Mouse (Mus musculus) heart, embryonic 15.5 days (tissue): ENCODE data around the gene Disp3. TPM values are rescaled to one million over a fixed set of nuclear protein-coding genes. Genes with fewer than 3 reads are reported as not detected.

ENCODE experiments used
- ATAC-seq: fragments of 200-750 bp; cut with Nextera tagmentation; replicated peaks from 2 replicates; pipeline ENCODE4 v1.8.0; 2017; ENCODE audit warnings: low read depth, moderate TSS enrichment; ENCODE audit not compliant: insufficient number of reproducible peaks, insufficient read depth, low FRiP score
- H3K27ac ChIP-seq: fragments of 300-500 bp; sonication (generic); 2 replicates; pipeline ENCODE4 v1.5.1; 2015; ENCODE audit warnings: mild to moderate bottlenecking, inconsistent platforms
- H3K27me3 ChIP-seq: fragments of 300-500 bp; sonication (generic); 2 replicates; pipeline ENCODE4 v1.6.1; 2015; ENCODE audit warnings: inconsistent platforms
- H3K36me3 ChIP-seq: fragments of 300-500 bp; sonication (generic); 2 replicates; pipeline ENCODE4 v1.6.1; 2015; ENCODE audit warnings: mild to moderate bottlenecking, inconsistent platforms
- H3K4me1 ChIP-seq: fragments of 300-500 bp; sonication (generic); replicated peaks from 2 replicates; pipeline ENCODE4 v1.6.1; 2015; ENCODE audit warnings: inconsistent platforms
- H3K4me2 ChIP-seq: fragments of 300-500 bp; sonication (generic); 2 replicates; pipeline ENCODE4 v1.6.1; 2015; ENCODE audit warnings: inconsistent platforms, mild to moderate bottlenecking, moderate library complexity
- H3K4me3 ChIP-seq: fragments of 300-500 bp; sonication (generic); 2 replicates; pipeline ENCODE4 v1.5.1; 2015; ENCODE audit warnings: mild to moderate bottlenecking, inconsistent platforms
- H3K9ac ChIP-seq: fragments of 300-500 bp; sonication (generic); 2 replicates; pipeline ENCODE4 v1.6.1; 2015; ENCODE audit warnings: mild to moderate bottlenecking, inconsistent platforms
- H3K9me3 ChIP-seq: fragments of 300-500 bp; sonication (generic); replicated peaks from 2 replicates; pipeline ENCODE4 v1.6.1; 2016; ENCODE audit warnings: inconsistent platforms
- WGBS: fragments of 180-500 bp; shearing (Covaris S2); methylation state at CpG from one replicate; pipeline ENCODE4 v1.1.7; 2015; ENCODE audit warnings: mixed read lengths; 5-methylcytosine and 5-hydroxymethylcytosine counted together
- polyA plus RNA-seq: library from polyadenylated mRNA; unstranded; fragments of >200 nt; fragmentation: Nextera tagmentation; extraction: Ambion mirVana; gene quantifications from 2 replicates; pipeline ENCODE4 v1.2.1, GENCODE M21; 2015

Gene Disp3
- polyA plus RNA-seq = 0.05 TPM in 1 of 2 replicates, not detected in the other

DNA sequence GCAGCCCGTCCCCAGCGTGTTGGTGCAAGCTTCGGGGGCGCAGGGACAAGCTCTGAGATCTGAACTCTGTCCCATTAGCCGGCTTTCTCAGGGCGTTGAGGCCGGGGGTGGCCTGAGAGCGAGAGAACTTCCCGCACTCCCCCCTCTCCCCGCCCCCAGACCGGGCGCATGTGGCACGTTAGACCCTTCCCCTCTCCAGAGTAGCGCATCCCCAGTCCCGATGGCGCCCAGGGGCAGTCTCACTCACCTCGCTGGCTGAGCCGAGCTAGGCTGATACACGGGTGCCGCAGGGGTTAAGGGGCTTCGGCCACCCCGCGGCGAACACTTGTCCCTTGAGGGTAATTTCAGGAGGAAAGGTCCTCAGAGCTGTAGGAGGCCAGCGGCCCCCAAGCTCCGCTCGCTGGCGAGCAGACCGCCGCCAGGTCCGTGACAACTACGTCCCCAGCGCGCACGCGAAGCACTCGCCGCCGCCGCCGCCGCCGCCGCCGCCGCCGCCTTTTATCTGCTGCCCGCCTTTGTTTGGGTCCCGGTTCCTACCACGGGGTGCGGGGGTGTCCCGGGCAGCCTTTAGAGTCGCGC, at the start of gene Disp3:
TSS of gene Disp3 (minus strand) at position 490 of the 579 bp plus-strand sequence.
- no peak within 1 kb of the TSS for H3K27ac ChIP-seq
- peak within 1 kb of the TSS; percentile 37 for H3K4me3 ChIP-seq
- no peaks in the 10 kb centered on the region for H3K36me3 ChIP-seq
- H3K4me2 ChIP-seq = peak within 1 kb of the TSS; percentile 62
- H3K9ac ChIP-seq = no peak within 1 kb of the TSS
- H3K4me1 ChIP-seq = peaks cover 7% of the 10 kb centered on the region
- peak; percentile 36; the same call in 1 of the 2 replicates for ATAC-seq
- 2% methylated on average over 43 of the region's 54 CpGs for WGBS
- peaks cover 62% of the 10 kb centered on the region for H3K27me3 ChIP-seq
- no peaks in the 10 kb centered on the region for H3K9me3 ChIP-seq

GRCm38 (mm10) chr4:148330269-148330668, 42.5 kb upstream of the Disp3 start:
- H3K9ac ChIP-seq = no peak overlapping the region
- no peaks in the 10 kb centered on the region for H3K9me3 ChIP-seq
- H3K27me3 ChIP-seq = peaks cover 7% of the 10 kb centered on the region; the same call in 1 of the 2 replicates
- no peak overlapping the region for H3K27ac ChIP-seq
- no peak for ATAC-seq
- WGBS = 64% methylated on average over 2 of the region's 2 CpGs
- no peak overlapping the region for H3K4me2 ChIP-seq
- H3K36me3 ChIP-seq = no peaks in the 10 kb centered on the region
- H3K4me3 ChIP-seq = no peak overlapping the region
- H3K4me1 ChIP-seq = no peaks in the 10 kb centered on the region

- WGBS = 50% methylated on average over 11 of the region's 11 CpGs
- Histone ChIP-seq H3K9ac (no peak overlapping the region), H3K4me1 (no peaks in the 10 kb centered on the region), H3K9me3 (no peaks in the 10 kb centered on the region), H3K36me3 (no peaks in the 10 kb centered on the region), H3K27ac (no peak overlapping the region), H3K4me2 (no peak overlapping the region), H3K27me3 (peaks cover 10% of the 10 kb centered on the region; the same call in 1 of the 2 replicates), H3K4me3 (no peak overlapping the region)
- no peak for ATAC-seq
These were observed 41.7 kb upstream of the Disp3 start for GRCm38 (mm10) chr4:148329431-148329830.

DNA sequence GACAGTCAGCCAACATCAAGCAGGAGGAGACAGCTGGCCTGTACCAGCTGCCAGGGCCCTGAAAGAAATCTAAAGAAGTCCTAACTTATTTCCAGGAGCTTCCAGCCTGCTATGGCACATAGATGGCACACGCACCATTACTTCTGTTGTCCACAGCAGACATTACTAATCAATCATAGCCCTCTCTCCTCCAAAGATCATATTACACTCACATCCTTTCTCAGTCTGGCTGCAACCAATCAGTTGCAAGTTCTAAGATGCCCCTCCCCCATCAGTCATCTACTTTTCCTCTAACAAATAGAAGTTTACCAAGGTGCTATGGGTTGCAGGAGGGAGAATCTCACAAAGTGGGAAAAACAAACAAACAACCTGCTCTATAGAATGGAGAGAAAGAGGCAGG, 40.5 kb upstream of the Disp3 start:
- Histone ChIP-seq H3K9me3 (no peaks in the 10 kb centered on the region), H3K36me3 (no peaks in the 10 kb centered on the region), H3K4me1 (no peaks in the 10 kb centered on the region), H3K4me2 (no peak overlapping the region), H3K27ac (no peak overlapping the region), H3K4me3 (no peak overlapping the region), H3K9ac (no peak overlapping the region), H3K27me3 (peaks cover 13% of the 10 kb centered on the region; the same call in 1 of the 2 replicates)
- WGBS = 90% methylated on average over 1 of the region's 1 CpGs
- no peak for ATAC-seq

DNA sequence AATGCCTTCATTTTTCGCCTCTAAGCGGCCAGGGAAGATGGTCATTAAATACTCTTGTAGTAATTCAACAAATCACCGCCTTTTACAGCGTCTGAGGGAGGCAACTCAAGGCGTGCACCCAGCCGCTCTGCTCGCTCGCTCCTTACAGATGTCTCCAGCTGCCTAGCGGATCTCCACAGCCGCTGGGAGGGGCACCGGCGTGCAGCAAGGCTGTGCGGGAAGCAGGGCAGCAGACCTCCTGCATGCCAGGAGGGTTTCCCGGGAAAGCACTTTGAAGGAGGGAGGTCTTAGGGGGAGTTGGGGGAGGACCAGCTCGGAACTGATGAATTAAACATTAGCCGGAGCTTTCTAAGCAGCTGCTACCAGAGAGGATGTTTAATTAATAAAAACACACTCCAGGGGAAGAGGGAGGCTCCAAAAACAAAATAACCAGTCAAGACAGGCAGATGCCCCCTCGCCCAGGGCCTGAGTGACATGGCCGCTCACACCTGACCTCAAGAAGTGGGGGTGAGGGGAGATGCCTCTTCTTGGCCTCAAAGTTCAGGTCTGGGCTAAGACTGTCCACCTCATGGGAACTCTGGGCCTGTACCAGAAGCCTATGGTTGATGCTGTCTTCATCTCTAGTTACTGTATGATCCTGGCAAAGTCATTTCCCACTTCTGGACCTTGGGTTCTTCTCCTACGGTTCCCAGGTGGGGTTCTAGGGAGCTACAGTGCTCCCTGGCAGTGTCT, 39.7 kb upstream of the Disp3 start:
- WGBS = 23% methylated on average over 19 of the region's 19 CpGs
- Histone ChIP-seq H3K4me1 (no peaks in the 10 kb centered on the region), H3K27ac (no peak overlapping the region), H3K36me3 (no peaks in the 10 kb centered on the region), H3K9ac (no peak overlapping the region), H3K27me3 (peaks cover 17% of the 10 kb centered on the region; the same call in 1 of the 2 replicates), H3K4me2 (no peak overlapping the region), H3K4me3 (no peak overlapping the region), H3K9me3 (no peaks in the 10 kb centered on the region)
- ATAC-seq = no peak

GRCm38 (mm10) chr4:148326791-148327190, 39.0 kb upstream of the Disp3 start:
- no peaks in the 10 kb centered on the region for H3K36me3 ChIP-seq
- H3K27me3 ChIP-seq = peaks cover 20% of the 10 kb centered on the region; the same call in 1 of the 2 replicates
- no peak overlapping the region for H3K27ac ChIP-seq
- WGBS = 48% methylated on average over 8 of the region's 8 CpGs
- H3K4me2 ChIP-seq = no peak overlapping the region
- H3K9ac ChIP-seq = no peak overlapping the region
- H3K4me1 ChIP-seq = no peaks in the 10 kb centered on the region
- ATAC-seq = no peak
- no peak overlapping the region for H3K4me3 ChIP-seq
- H3K9me3 ChIP-seq = no peaks in the 10 kb centered on the region

GRCm38 (mm10) chr4:148325951-148326350, 38.2 kb upstream of the Disp3 start:
- ATAC-seq = no peak
- H3K4me2 ChIP-seq = no peak overlapping the region
- H3K27me3 ChIP-seq = peaks cover 27% of the 10 kb centered on the region; the same call in 1 of the 2 replicates
- no peak overlapping the region for H3K9ac ChIP-seq
- H3K9me3 ChIP-seq = no peaks in the 10 kb centered on the region
- no peak overlapping the region for H3K4me3 ChIP-seq
- H3K36me3 ChIP-seq = no peaks in the 10 kb centered on the region
- no peak overlapping the region for H3K27ac ChIP-seq
- WGBS = 74% methylated on average over 3 of the region's 3 CpGs
- H3K4me1 ChIP-seq = no peaks in the 10 kb centered on the region

GRCm38 (mm10) chr4:148325057-148325456, 37.3 kb upstream of the Disp3 start:
- Histone ChIP-seq H3K4me1 (no peaks in the 10 kb centered on the region), H3K27ac (no peak overlapping the region), H3K36me3 (no peaks in the 10 kb centered on the region), H3K4me3 (no peak overlapping the region), H3K27me3 (peaks cover 27% of the 10 kb centered on the region; the same call in 1 of the 2 replicates), H3K4me2 (no peak overlapping the region), H3K9ac (no peak overlapping the region), H3K9me3 (no peaks in the 10 kb centered on the region)
- WGBS = 18% methylated on average over 2 of the region's 2 CpGs
- ATAC-seq = no peak

DNA sequence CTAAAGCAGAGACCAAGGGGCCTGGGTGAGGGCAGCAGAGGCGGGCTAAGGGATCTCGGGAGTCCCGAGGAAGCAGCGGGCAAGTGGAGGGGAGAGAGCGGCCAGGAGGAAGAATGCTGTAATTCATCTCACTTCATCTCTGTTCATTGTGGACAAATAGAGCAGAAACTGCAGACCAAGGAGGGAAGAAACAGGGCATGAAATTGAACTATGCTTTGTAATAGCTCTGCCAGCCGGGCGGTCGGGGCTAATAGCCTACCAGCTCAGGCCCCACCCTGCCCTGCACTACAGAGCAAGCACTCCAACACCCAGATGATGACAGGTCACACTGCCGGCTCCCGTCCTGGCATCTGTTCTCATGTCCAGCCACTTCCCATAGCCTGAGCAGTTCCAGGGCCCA, 34.4 kb upstream of the Disp3 start:
- no peak for ATAC-seq
- Histone ChIP-seq H3K36me3 (no peaks in the 10 kb centered on the region), H3K9me3 (no peaks in the 10 kb centered on the region), H3K4me3 (no peak overlapping the region), H3K9ac (no peak overlapping the region), H3K27ac (no peak overlapping the region), H3K4me1 (no peaks in the 10 kb centered on the region), H3K27me3 (peaks cover 29% of the 10 kb centered on the region; the same call in 1 of the 2 replicates), H3K4me2 (no peak overlapping the region)
- 40% methylated on average over 10 of the region's 10 CpGs for WGBS

- no peak overlapping the region for H3K27ac ChIP-seq
- no peaks in the 10 kb centered on the region for H3K9me3 ChIP-seq
- no peak overlapping the region for H3K9ac ChIP-seq
- H3K36me3 ChIP-seq = no peaks in the 10 kb centered on the region
- no peaks in the 10 kb centered on the region for H3K4me1 ChIP-seq
- no peak overlapping the region for H3K4me3 ChIP-seq
- ATAC-seq = no peak
- H3K4me2 ChIP-seq = no peak overlapping the region
- H3K27me3 ChIP-seq = 0 out of 2 replicates have a peak, but pooled peaks cover 23% of the 10 kb centered on the region
- WGBS = 87% methylated on average over 12 of the region's 12 CpGs
These were observed 31.6 kb upstream of the Disp3 start for GRCm38 (mm10) chr4:148319366-148319765.

DNA sequence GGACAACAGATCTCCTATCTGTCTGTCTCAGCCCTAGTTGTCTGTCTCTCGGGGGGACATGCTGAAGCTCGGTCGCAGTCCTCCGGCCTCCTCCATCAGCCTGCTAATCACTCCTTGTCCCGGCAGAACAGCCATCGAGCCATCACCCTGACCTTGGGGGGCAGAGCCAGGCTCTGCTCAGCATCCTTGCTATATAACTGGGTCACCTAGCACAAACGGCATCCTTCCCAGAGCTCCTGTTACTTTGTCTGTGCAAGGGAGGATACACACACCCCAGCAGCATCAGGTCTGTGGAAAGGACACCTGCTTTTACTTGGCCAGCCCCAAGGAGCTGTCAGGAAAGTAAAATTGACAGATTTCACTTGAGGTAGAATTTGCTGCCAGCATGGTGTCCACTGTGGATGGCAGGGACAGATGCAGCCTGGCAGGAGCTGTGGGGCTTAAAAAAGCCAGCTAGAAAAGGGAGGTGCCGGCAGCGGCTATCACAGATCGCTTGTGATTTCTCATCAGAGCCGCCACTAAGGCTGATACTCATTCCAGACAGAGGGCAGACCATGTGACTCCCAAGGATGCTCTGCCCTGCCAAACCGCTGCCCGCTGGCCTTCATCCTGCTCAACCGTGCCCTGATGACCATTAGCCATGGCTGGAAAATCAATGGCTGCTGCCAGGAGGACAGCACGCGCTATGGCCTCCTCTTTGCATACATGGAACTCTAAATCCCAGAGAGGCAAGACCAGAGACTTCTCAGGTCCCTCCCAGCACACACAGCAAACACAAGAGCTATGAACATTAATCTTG, 27.8 kb upstream of the Disp3 start:
- Histone ChIP-seq H3K9ac (no peak overlapping the region), H3K36me3 (no peaks in the 10 kb centered on the region), H3K4me1 (peaks cover 3% of the 10 kb centered on the region; the same call in 1 of the 2 replicates), H3K4me3 (no peak overlapping the region), H3K4me2 (no peak overlapping the region), H3K27me3 (0 out of 2 replicates have a peak, but pooled peaks cover 6% of the 10 kb centered on the region), H3K9me3 (no peaks in the 10 kb centered on the region), H3K27ac (no peak overlapping the region)
- ATAC-seq = no peak
- WGBS = 75% methylated on average over 16 of the region's 16 CpGs
